Mouse (Mus musculus): ENCODE measurements around the gene Ntf5. TPM values are rescaled to one million over a fixed set of nuclear protein-coding genes. Genes with fewer than 3 reads are reported as not detected.

Ntf5 gene
- polyA plus RNA-seq, 1 experiment from 2014 or later = 4.1 TPM

DNA sequence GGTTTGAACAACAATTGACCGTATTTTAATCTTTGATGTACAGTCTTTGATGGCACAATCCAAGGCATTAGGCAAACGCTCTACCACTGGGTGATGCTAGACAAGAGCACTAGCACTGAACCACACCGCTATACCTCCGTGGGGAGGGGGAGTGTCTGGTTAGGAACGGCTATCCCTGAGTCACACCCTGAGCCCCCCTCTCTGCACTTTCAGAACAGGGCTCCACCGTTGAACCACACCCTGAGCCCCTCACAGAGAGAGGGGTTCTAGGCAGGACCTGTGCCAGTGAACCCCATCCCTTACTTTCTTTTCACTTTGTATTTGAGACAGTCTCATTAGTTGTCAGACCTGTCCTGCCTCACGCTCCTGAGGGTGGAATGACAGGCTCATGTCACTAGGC lies 5.1 kb upstream of the Ntf5 start:
- Histone ChIP-seq H3K9me3 (ENCODE audit: control insufficient read depth, low read depth, low read length) (no peaks in the 10 kb centered on the region), H3K9ac (replicated peaks; ENCODE audit: low read depth, low read length) (no peak overlapping the region), H3K36me3 (ENCODE audit: control insufficient read depth, insufficient read depth, low read length) (no peaks in the 10 kb centered on the region), H3K27ac (ENCODE audit: low read length) (no peak overlapping the region), H3K4me3 (ENCODE audit: low read depth, low read length) (no peak overlapping the region), H3K4me2 (replicated peaks; ENCODE audit: low read depth, low read length) (no peak overlapping the region), H3K4me1 (ENCODE audit: control insufficient read depth, insufficient read depth, low read length) (no peaks in the 10 kb centered on the region), H3K27me3 (ENCODE audit: control insufficient read depth, insufficient read depth, low read length) (peaks cover 39% of the 10 kb centered on the region)
- ATAC-seq (ENCODE audit: insufficient number of reproducible peaks, insufficient read depth, low FRiP score, low read depth) = no peak
- WGBS = 69% methylated on average over 7 of the region's 7 CpGs

DNA sequence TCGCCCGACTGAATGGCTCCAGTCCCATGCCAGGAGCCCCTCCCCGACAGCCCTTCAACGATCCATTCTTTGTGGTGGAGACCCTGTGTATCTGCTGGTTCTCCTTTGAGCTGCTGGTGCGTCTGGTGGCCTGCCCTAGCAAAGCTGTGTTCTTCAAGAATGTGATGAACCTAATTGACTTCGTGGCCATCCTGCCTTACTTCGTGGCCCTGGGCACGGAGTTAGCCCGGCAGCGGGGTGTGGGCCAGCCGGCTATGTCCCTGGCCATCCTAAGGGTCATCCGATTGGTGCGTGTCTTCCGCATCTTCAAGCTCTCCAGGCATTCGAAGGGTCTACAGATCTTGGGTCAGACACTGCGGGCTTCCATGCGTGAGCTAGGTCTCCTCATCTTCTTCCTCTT lies 4.5 kb upstream of the Ntf5 start:
- H3K27ac ChIP-seq (ENCODE audit: low read length) = no peak overlapping the region
- no peaks in the 10 kb centered on the region for H3K9me3 ChIP-seq (ENCODE audit: control insufficient read depth, low read depth, low read length)
- H3K9ac ChIP-seq (replicated peaks; ENCODE audit: low read depth, low read length) = no peak overlapping the region
- peaks cover 3% of the 10 kb centered on the region; the same call in 1 of the 2 replicates for H3K4me1 ChIP-seq (ENCODE audit: control insufficient read depth, insufficient read depth, low read length)
- H3K4me2 ChIP-seq (replicated peaks; ENCODE audit: low read depth, low read length) = no peak overlapping the region
- H3K27me3 ChIP-seq (ENCODE audit: control insufficient read depth, insufficient read depth, low read length) = peaks cover 40% of the 10 kb centered on the region
- ATAC-seq (ENCODE audit: insufficient number of reproducible peaks, insufficient read depth, low FRiP score, low read depth) = no peak
- H3K36me3 ChIP-seq (ENCODE audit: control insufficient read depth, insufficient read depth, low read length) = no peaks in the 10 kb centered on the region
- WGBS = 88% methylated on average over 17 of the region's 17 CpGs
- no peak overlapping the region for H3K4me3 ChIP-seq (ENCODE audit: low read depth, low read length)

DNA sequence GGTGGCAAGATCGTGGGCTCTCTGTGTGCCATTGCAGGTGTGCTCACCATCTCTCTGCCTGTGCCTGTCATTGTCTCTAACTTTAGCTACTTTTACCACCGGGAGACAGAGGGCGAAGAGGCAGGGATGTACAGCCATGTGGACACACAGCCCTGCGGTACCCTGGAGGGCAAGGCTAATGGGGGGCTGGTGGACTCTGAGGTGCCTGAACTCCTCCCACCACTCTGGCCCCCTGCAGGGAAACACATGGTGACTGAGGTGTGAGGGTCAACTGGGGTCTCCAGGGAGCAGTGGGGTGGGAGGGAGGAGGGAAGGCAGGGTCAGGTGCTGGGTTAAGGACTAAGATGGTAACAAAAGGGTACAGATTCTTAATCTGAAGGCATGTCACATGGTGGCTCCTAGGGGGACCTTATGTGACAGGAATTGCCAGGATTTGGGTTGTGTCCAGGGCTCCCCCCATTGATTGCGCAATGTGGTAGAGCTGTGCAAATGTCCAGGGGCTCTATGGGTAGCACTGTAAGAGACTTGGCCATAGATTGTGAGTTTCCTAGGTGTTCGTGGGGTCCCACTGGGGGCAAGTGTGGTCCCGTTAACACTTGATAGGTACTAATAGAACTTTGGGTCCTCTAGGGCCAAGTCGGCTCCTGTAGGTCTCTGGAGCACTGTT lies 3.9 kb upstream of the Ntf5 start:
- Histone ChIP-seq H3K27ac (ENCODE audit: low read length) (no peak overlapping the region), H3K9ac (replicated peaks; ENCODE audit: low read depth, low read length) (no peak overlapping the region), H3K4me1 (ENCODE audit: control insufficient read depth, insufficient read depth, low read length) (peaks cover 8% of the 10 kb centered on the region; the same call in 1 of the 2 replicates), H3K4me2 (replicated peaks; ENCODE audit: low read depth, low read length) (no peak overlapping the region), H3K36me3 (ENCODE audit: control insufficient read depth, insufficient read depth, low read length) (no peaks in the 10 kb centered on the region), H3K27me3 (ENCODE audit: control insufficient read depth, insufficient read depth, low read length) (peaks cover 46% of the 10 kb centered on the region), H3K4me3 (ENCODE audit: low read depth, low read length) (no peak overlapping the region), H3K9me3 (ENCODE audit: control insufficient read depth, low read depth, low read length) (no peaks in the 10 kb centered on the region)
- no peak for ATAC-seq (ENCODE audit: insufficient number of reproducible peaks, insufficient read depth, low FRiP score, low read depth)
- WGBS = 85% methylated on average over 8 of the region's 8 CpGs

DNA sequence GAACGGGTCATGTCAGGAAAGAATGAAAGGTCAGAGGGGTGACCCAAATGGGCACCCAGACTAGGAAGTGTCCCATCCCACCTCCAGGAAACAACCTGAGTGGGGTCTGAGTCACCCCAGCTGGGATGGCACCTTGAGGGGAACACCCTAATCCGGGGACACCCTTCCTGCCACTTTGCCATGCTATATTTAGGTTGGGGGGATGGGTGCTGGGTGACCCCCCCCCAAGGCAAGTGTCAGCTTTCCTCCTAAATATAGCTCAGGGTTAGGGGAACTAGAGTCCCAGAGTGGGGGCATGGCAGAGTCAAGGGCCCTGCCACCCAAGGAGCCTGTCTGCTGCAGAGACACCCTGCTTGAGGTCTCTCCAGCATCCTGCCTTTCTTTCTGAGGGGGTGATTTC lies 1.1 kb upstream of the Ntf5 start:
- Histone ChIP-seq H3K4me2 (replicated peaks; ENCODE audit: low read depth, low read length) (no peak overlapping the region), H3K4me1 (ENCODE audit: control insufficient read depth, insufficient read depth, low read length) (peaks cover 16% of the 10 kb centered on the region; the same call in 1 of the 2 replicates), H3K9me3 (ENCODE audit: control insufficient read depth, low read depth, low read length) (no peaks in the 10 kb centered on the region), H3K4me3 (ENCODE audit: low read depth, low read length) (no peak overlapping the region), H3K27me3 (ENCODE audit: control insufficient read depth, insufficient read depth, low read length) (peaks cover 31% of the 10 kb centered on the region), H3K27ac (ENCODE audit: low read length) (no peak overlapping the region), H3K36me3 (ENCODE audit: control insufficient read depth, insufficient read depth, low read length) (no peaks in the 10 kb centered on the region), H3K9ac (replicated peaks; ENCODE audit: low read depth, low read length) (no peak overlapping the region)
- WGBS = 78% methylated on average over 2 of the region's 2 CpGs
- no peak for ATAC-seq (ENCODE audit: insufficient number of reproducible peaks, insufficient read depth, low FRiP score, low read depth)

DNA sequence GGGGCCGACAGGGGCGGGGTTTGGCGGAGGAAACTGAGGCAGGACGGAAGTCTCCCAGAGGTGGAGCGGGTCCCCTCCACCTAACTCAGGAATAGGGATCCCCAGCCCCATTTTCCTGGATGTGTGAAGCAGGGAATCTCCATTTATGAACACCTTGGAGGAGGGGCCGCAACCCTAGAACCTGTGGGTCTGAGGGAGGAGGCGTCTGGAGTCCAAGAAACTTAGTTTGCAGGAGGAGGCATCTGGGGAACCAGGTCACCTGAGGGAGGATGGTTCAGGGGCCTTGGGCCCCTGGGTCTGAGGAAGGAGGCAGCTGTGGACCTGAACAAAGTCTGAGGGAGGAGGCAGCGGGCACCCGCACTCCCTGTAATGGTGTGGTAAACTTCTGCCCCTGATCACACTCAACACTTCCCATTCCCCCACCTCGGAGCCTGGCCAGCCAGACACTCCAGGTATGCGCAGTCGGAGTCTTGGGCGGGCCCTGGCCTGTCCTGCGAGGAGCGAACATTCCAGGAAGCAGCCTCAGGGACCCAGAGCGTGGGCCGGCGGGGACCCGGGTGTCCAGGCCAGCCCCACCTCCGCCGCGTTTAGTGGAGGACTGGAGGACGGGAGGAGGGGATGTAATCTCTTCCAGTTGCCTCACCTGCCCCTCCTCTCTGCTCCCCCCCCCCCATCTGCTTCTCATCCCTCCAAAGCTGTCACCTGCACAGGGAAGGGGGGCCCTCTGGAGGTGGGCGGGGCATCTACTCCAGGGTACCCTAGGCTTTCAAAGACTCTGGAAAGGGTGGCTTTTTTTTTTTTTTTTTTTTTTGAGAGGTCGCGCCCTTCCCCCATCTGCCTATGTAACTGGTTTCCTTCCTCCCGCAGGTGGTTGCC lies 607 bp downstream of the Ntf5 start:
- Histone ChIP-seq H3K9me3 (ENCODE audit: control insufficient read depth, low read depth, low read length) (no peaks in the 10 kb centered on the region), H3K4me1 (ENCODE audit: control insufficient read depth, insufficient read depth, low read length) (peaks cover 23% of the 10 kb centered on the region; the same call in 1 of the 2 replicates), H3K27me3 (ENCODE audit: control insufficient read depth, insufficient read depth, low read length) (peaks cover 17% of the 10 kb centered on the region; the same call in 1 of the 2 replicates), H3K4me3 (ENCODE audit: low read depth, low read length) (peak overlapping the region; percentile 44), H3K4me2 (replicated peaks; ENCODE audit: low read depth, low read length) (peak overlapping the region; percentile 80), H3K36me3 (ENCODE audit: control insufficient read depth, insufficient read depth, low read length) (no peaks in the 10 kb centered on the region), H3K9ac (replicated peaks; ENCODE audit: low read depth, low read length) (peak overlapping the region; percentile 39), H3K27ac (ENCODE audit: low read length) (peak overlapping the region; percentile 52)
- ATAC-seq (ENCODE audit: insufficient number of reproducible peaks, insufficient read depth, low FRiP score, low read depth) = peak; percentile 43; the same call in 1 of the 2 replicates
- 3% methylated on average over 25 of the region's 27 CpGs for WGBS

DNA sequence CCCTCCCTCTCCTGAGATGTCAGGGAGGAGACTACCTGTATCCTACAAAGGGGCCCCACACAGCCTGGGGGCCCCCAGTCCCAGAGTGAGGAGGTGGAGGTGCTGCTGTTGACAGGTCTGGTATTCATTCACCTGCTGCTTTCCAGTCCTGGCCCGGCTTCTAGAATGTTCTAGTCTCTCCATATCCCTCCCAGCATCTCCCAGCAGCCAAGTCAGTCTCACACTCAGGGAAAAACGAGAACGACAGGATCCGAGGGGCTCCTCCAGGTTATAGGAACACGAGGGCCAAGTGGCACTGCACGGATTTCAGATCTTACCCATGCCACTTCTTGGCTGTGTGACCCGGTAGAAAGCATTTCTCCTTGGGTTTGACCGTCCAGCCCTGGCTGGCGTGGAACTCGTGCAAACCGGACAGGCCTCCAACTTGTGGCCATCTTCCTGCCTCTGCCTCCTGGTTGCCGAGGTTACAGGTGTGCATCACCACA lies 1.3 kb downstream of the Ntf5 start:
- ATAC-seq (ENCODE audit: insufficient number of reproducible peaks, insufficient read depth, low FRiP score, low read depth) = no peak
- no peak overlapping the region for H3K9ac ChIP-seq (replicated peaks; ENCODE audit: low read depth, low read length)
- no peaks in the 10 kb centered on the region for H3K36me3 ChIP-seq (ENCODE audit: control insufficient read depth, insufficient read depth, low read length)
- H3K4me1 ChIP-seq (ENCODE audit: control insufficient read depth, insufficient read depth, low read length) = peaks cover 24% of the 10 kb centered on the region; the same call in 1 of the 2 replicates
- peaks cover 17% of the 10 kb centered on the region; the same call in 1 of the 2 replicates for H3K27me3 ChIP-seq (ENCODE audit: control insufficient read depth, insufficient read depth, low read length)
- WGBS = 50% methylated on average over 12 of the region's 12 CpGs
- H3K4me2 ChIP-seq (replicated peaks; ENCODE audit: low read depth, low read length) = peak overlapping the region; percentile 80; the same call in 1 of the 2 replicates
- H3K27ac ChIP-seq (ENCODE audit: low read length) = no peak overlapping the region
- H3K9me3 ChIP-seq (ENCODE audit: control insufficient read depth, low read depth, low read length) = no peaks in the 10 kb centered on the region
- H3K4me3 ChIP-seq (ENCODE audit: low read depth, low read length) = no peak overlapping the region

DNA sequence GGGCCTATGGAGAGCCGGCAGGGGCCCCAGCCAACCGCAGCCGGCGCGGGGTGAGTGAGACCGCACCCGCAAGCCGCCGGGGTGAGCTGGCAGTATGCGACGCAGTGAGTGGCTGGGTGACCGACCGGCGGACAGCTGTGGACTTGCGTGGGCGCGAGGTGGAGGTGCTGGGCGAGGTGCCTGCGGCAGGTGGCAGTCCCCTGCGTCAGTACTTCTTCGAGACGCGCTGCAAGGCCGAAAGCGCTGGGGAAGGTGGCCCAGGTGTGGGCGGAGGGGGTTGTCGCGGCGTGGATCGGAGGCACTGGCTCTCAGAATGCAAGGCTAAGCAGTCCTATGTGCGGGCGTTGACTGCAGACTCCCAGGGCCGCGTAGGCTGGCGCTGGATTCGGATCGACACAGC lies 2.1 kb downstream of the Ntf5 start:
- 22% methylated on average over 37 of the region's 37 CpGs for WGBS

DNA sequence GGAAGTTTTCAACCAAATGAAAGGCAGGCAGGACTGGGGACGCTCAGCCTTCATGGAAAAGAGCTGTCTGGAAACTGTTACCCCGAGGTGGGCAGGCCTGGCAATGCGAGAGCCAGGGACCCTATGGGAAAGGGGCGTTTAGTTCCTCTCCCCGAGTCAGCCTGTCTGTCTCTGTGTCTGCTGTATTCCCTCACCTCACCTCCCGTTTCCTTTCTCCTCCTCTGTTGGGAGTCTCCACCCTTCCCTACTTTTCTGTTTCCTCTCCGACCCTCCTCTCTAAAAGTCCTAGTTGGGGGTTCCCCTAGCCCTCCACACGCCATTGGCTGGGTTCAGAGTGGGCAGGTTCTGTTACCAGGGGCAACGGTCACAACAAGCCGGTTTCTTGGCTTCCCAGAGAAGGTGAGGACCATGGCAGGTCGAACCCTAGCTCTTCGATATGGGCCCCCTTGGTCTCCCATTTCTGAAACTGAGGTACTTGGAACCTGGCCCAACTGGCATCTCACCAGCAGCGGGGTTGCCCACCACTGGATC lies 4.5 kb downstream of the Ntf5 start:
- WGBS = 9% methylated on average over 13 of the region's 13 CpGs
- Histone ChIP-seq H3K4me2 (replicated peaks; ENCODE audit: low read depth, low read length) (peak overlapping the region; percentile 8), H3K4me1 (ENCODE audit: control insufficient read depth, insufficient read depth, low read length) (peaks cover 28% of the 10 kb centered on the region; the same call in 1 of the 2 replicates), H3K27me3 (ENCODE audit: control insufficient read depth, insufficient read depth, low read length) (peaks cover 13% of the 10 kb centered on the region; the same call in 1 of the 2 replicates), H3K9me3 (ENCODE audit: control insufficient read depth, low read depth, low read length) (no peaks in the 10 kb centered on the region), H3K36me3 (ENCODE audit: control insufficient read depth, insufficient read depth, low read length) (peaks cover 25% of the 10 kb centered on the region), H3K9ac (replicated peaks; ENCODE audit: low read depth, low read length) (no peak overlapping the region), H3K27ac (ENCODE audit: low read length) (peak overlapping the region; percentile 18; the same call in 1 of the 2 replicates), H3K4me3 (ENCODE audit: low read depth, low read length) (no peak overlapping the region)
- ATAC-seq (ENCODE audit: insufficient number of reproducible peaks, insufficient read depth, low FRiP score, low read depth) = no peak

More for the DNA sequence above, 2.1 kb downstream of the Ntf5 start:
- H3K4me1 ChIP-seq (ENCODE audit: control insufficient read depth, insufficient read depth, low read length) = peaks cover 28% of the 10 kb centered on the region; the same call in 1 of the 2 replicates
- peaks cover under 1% of the 10 kb centered on the region; the same call in 1 of the 2 replicates for H3K36me3 ChIP-seq (ENCODE audit: control insufficient read depth, insufficient read depth, low read length)
- peaks cover 17% of the 10 kb centered on the region; the same call in 1 of the 2 replicates for H3K27me3 ChIP-seq (ENCODE audit: control insufficient read depth, insufficient read depth, low read length)
- H3K9me3 ChIP-seq (ENCODE audit: control insufficient read depth, low read depth, low read length) = no peaks in the 10 kb centered on the region
- H3K27ac ChIP-seq (ENCODE audit: low read length) = no peak overlapping the region
- no peak overlapping the region for H3K9ac ChIP-seq (replicated peaks; ENCODE audit: low read depth, low read length)
- peak overlapping the region; percentile 23; the same call in 1 of the 2 replicates for H3K4me2 ChIP-seq (replicated peaks; ENCODE audit: low read depth, low read length)
- ATAC-seq (ENCODE audit: insufficient number of reproducible peaks, insufficient read depth, low FRiP score, low read depth) = no peak
- no peak overlapping the region; the same call in 1 of the 2 replicates for H3K4me3 ChIP-seq (ENCODE audit: low read depth, low read length)
